Mouse (Mus musculus) hematopoietic stem cell, adult 5-6 weeks (primary cell): ENCODE results near the gene Mpc2. TPM values are rescaled to one million over a fixed set of nuclear protein-coding genes. Genes with fewer than 3 reads are reported as not detected.

Source experiments
- ATAC-seq, 2 experiments: fragments of 125-278 bp in 1 of 2; replicated peaks in 1 of 2; 2 replicates each; pipeline ENCODE4 v1.8.0; 2016 to 2017; ENCODE audit warnings: inconsistent platforms in 2 of 2, mild to moderate bottlenecking in 2 of 2, moderate number of reproducible peaks in 2 of 2, low read depth in 1 of 2, moderate TSS enrichment in 1 of 2; ENCODE audit not compliant: low FRiP score in 2 of 2, poor library complexity in 2 of 2, severe bottlenecking in 2 of 2, insufficient read depth in 1 of 2, low TSS enrichment in 1 of 2
- total RNA-seq: library from RNA; stranded (forward); fragments of 172-1452, 232-1000 nt; gene quantifications from 2 replicates; pipeline ENCODE4 v1.2.3, GENCODE M21; 2017

Gene Mpc2
- total RNA-seq, 1 experiment from 2014 or later, result 77.5 TPM

DNA sequence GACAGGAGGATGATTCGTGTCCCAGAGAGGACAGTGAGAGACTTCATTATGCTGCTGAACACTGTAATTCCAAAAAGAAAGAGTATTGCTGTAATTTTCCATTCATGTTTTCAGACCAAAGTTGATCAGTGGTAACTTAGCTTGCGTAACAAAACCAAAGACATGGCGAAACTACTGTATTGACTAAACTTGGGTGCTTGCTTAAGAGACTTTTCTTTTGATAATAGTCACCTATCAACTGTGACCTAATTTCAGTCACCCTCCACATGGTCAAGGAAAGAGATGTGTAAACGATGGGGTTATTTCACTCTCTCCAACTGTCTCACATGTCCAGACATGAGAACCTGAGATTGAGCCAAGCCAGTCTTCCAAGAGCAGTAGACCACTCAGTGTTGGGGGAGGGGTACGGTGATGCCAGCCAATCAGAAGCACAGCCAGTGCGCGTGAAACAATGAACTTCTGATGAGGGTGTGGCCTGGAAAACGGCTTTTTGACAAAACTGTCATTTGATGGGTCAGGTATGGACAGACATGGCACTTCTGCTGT is 24.3 kb downstream of the Mpc2 start, which contains the start of gene Adcy10:
Gene Adcy10 (plus strand): TSS at position 496 of the 546 bp plus-strand sequence.
- ATAC-seq, result peak in 1 of 2 experiments; percentile 62; a peak in 1 of 4 replicates

DNA sequence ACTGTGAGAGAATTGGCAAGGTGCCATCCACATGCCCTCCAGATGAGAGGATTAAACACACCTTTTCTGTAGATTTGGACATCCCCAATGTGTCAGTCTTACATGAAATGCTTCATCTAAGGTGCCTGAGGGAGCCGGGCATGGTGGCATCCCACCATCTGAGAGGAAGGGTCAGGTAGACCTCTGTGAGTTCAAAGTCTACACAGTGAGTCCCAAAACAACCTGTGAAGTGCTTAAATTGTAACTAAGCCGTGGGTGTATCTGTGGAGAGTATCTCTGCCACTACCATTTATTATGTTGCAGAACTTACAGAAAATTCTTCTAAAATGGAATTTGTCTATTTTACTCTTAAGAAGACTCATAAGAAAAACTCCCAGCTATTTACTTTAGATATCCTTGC is 25.7 kb downstream of the Mpc2 start:
- ATAC-seq, result no peak

DNA sequence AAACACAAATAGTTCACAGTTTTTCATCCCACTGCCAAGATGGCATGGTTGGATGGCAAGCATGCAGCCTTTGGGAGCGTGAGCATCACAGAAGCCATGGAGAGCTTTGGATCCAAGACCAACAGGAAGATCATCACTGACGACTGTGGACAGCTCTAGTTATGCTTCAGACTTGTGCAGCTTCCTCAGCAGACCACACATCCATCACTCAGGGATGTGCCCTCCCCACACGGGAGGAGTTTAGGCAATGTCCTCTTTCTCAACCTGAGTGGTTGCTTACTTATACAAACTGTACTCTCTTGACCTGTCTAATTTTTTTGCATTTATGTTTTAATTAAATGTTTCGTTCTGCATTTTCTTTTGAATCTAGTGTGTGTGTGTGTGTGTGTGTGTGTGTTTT is 28.8 kb downstream of the Mpc2 start:
- peak; percentile 32 to 54; a peak in 1 of 4 replicates for ATAC-seq

DNA sequence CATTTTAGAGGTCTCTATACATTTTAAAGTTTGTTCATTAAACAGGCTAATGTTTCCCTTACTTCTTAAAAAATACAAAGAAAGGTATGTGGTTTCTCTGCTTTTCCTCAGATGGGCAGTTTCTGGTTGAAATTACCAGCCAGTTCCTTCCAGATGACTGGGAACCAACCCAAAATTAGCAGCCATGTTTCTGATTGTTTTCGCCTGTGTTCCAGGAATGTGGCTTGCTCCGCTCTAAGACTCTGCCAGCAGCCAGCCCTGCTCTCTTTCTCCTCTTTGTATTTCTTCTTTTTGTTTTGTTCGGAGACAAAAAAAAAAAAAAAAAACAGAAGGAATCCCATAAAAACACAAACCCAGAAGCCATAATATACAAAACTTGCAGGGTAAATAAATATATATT is 38.4 kb downstream of the Mpc2 start:
- ATAC-seq, result no peak

DNA sequence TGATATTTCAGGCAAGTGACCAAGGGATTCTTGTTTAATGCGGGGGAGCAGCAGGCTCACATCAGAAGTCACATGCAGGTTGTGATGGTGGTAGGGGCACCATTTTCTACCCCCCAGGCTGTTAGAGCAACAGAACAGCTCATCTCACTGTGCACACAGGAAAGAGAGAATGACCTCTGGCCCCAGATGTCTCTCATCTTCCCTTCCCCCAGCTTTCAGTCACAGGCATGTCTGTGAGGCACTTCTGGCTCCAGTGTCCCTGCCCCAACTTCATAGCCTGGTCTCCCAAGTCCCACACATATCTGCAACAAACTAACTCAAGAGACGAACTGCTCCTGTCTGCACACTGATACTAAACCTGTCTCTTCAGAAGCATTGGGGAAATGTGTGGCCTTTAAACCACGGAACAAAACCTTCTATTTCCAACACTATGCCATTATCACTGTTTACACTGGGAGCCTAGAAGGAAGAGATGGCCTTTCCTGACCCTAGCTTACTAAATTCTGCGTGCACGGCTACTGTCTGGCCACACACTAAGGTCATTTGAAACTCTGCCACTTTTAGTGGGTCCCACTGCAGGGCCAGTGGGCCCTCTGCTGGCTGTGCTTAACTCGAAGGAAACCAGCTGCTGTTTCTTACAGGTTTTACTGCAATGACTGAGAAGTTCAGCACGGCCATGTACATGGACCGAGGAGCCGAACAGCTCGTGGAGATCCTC is 43.0 kb downstream of the Mpc2 start:
- ATAC-seq, result peak; percentile 65; a peak in 3 of 4 replicates

DNA sequence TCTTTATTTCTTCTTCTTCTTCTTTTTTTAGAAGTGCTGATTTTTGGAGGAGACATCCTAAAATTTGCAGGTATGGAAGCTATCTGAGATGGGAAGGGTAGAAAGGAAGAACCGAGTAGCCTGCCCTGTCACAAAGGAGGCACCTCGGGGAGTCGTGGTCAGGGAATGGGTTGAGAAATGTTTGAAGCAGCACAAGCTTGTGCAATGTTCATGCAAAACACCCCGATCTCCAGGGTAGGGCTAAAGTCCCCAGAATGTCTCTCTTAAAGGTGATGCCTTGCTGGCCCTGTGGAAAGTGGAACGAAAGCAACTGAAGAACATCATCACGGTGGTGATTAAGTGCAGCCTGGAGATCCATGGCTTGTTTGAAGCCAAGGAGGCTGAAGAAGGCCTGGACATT is 45.9 kb downstream of the Mpc2 start:
- ATAC-seq, result no peak

DNA sequence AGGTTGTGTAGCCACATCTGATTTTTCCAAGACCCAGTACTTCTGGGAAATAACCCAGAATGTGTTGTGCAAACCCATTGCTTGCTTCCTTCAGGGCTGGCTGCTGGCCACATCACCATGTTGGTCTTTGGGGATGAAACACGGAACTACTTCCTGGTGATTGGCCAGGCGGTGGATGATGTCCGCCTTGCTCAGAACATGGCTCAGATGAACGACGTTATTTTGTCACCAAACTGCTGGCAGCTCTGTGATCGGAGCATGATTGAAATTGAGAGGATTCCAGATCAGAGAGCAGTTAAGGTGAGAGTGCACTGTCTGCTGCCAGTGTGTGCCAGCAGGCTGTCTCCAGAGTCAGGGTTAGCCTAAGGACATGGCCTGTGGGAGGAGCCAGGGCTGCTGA is 49.7 kb downstream of the Mpc2 start:
- no peak for ATAC-seq

DNA sequence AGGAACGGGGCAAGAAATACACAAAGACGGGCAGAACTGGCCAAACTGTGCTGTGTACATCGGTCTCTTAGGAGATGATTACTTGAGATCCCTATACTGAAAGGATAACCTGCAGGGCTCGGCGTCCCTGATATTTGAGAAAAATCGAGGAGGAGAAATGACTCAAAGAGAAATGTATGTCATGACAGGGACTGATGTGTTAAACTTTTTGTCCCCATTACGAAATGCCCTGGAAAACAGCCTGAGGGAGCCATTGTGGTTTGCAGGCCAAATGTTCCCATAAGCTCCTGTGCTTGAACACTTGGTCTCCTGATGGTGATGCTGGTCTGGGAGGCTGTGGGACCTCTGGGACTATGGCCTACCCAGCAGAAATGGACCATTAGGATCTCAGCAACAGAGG is 60.3 kb downstream of the Mpc2 start:
- no peak for ATAC-seq

Other genes with a start within 250 kb of the Mpc2 start
- gene Tiprl, start 223.6 kb upstream of the Mpc2 start, total RNA-seq, result 66.9 and 76.5 TPM in 2 replicates
- 3.9 and 4.6 TPM in 2 replicates for gene Gpr161, start 164.8 kb upstream of the Mpc2 start, total RNA-seq
- 19.1 and 19.9 TPM in 2 replicates for gene Dcaf6, start 162 bp upstream of the Mpc2 start, total RNA-seq
- gene Adcy10, start 24.5 kb downstream of the Mpc2 start, total RNA-seq, result not detected in 2 replicates
- gene Mpzl1, start 173.9 kb downstream of the Mpc2 start, total RNA-seq, result 3.6 and 4.3 TPM in 2 replicates
- 132 and 143 TPM in 2 replicates for gene Rcsd1, start 249.1 kb downstream of the Mpc2 start, total RNA-seq